Mouse (Mus musculus): Measurements from ENCODE around the gene AC109138.7.

DNA sequence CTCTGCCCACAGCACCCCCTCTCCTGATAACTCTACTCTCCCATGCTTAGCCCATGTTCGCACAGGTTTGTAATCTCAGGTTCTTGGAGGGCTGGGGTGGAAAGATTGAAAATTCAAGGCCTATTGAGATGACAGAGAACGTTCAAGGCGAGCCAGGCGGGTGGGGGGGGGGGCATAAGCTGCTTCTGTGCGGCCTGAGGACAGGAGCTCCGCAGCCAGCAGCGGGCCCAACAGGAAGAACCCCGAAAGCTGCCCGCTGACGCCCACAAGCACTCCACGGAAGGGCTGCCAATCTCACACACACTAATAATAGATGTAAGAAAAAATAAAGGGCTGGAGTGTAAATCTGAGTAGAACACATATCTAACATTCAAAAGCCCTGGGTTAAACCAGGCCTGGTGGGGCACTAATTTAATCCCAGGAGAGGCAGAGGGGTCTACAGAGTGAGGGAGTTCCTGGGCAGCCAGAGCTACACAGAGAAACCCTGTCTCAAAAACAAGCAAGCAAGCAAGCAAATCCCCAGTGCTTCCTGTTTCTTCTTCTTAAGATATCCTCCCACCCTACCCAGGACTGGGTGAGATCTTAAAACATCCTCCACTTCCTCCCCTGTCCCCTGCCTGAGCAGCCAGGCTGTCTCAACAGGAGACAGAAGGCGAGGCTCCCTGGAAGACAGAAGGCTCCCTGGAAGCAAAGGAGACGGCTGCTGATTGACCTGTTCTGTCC is 10.4 kb upstream of the AC109138.7 start:
- TF ChIP-seq CTCF (IDR thresholded peaks at IDR 0.05) (no peak), EP300 (IDR thresholded peaks at IDR 0.05) (peak; percentile 49)
